Mouse (Mus musculus): ENCODE measurements at regions not wholly inside any gene's neighbourhood (a gene's known extent, or its start where the extent isn't known, plus 50 kb on each side); places are given as distances from the start of the nearest gene placed in this dataset.

GRCm38 (mm10) chr7:69670211-69670610, 696.3 kb downstream of the Nr2f2 start:
- no peak for TF ChIP-seq CTCF (IDR thresholded peaks at IDR 0.05; ENCODE audit: low read depth)
- TF ChIP-seq EP300 (IDR thresholded peaks at IDR 0.05; ENCODE audit: low read depth) = no peak
